In genomic region chr17:30568473-30568872, GRCm38 (mm10) we compare ENCODE assay signal across 28 mouse cellular contexts.
"Had no signal": no experiment of that assay in that cellular context is flagged by ENCODE, and none has a peak within 500 bp of the region (broad histone marks: within the 10 kb centered on the region; RNA-seq: fewer than 3 reads in every experiment).

No protein-coding gene starts in this region.

- H3K4me2 ChIP-seq: embryonic facial prominence, embryonic 12.5 days; embryonic facial prominence, embryonic 13.5 days; embryonic facial prominence, embryonic 15.5 days; forebrain, embryonic 12.5 days; forebrain, embryonic 13.5 days; forebrain, embryonic 15.5 days had no signal

- H3K27ac ChIP-seq: embryonic facial prominence, embryonic 10.5 days; embryonic facial prominence, embryonic 12.5 days; embryonic facial prominence, embryonic 13.5 days; embryonic facial prominence, embryonic 15.5 days; forebrain, embryonic 10.5 days; forebrain, embryonic 12.5 days; forebrain, embryonic 13.5 days; forebrain, embryonic 15.5 days; gastrocnemius, adult 2 months had no signal

- ATAC-seq: forebrain, embryonic 13.5 days; forebrain, embryonic 14.5 days; forebrain, embryonic 15.5 days; forebrain, embryonic 16.5 days; forebrain, postnatal 0 days had no signal

- H3K4me3 ChIP-seq: embryonic facial prominence, embryonic 10.5 days; embryonic facial prominence, embryonic 12.5 days; embryonic facial prominence, embryonic 13.5 days; embryonic facial prominence, embryonic 15.5 days; erythroblast, embryonic 14.5 days; forebrain, embryonic 10.5 days; forebrain, embryonic 12.5 days; forebrain, embryonic 13.5 days; forebrain, embryonic 15.5 days; gastrocnemius, adult 2 months had no signal

- DNase-seq: cerebellum, adult 18-20 months; cerebellum, adult 2 months; cerebellum, adult 8-10 months; cerebellum, adult 9-10 months; cerebellum, adult 9-11 months; cerebellum, postnatal 10 days; cerebellum, postnatal 14 days; cerebellum, postnatal 25 days; cerebellum, postnatal 36 days; embryo, embryonic 11 days; forebrain, postnatal 0 days; gastrocnemius, adult 2 months; gastrocnemius, postnatal 10 days; gastrocnemius, postnatal 14 days; gastrocnemius, postnatal 25 days; gastrocnemius, postnatal 36 days; heart, adult 11 months had no signal

- H3K9me3 ChIP-seq: embryonic facial prominence, embryonic 10.5 days; embryonic facial prominence, embryonic 12.5 days; embryonic facial prominence, embryonic 13.5 days; embryonic facial prominence, embryonic 15.5 days; forebrain, embryonic 10.5 days; forebrain, embryonic 12.5 days; forebrain, embryonic 13.5 days; forebrain, embryonic 15.5 days had no signal

- H3K4me1 ChIP-seq: embryonic facial prominence, embryonic 10.5 days; embryonic facial prominence, embryonic 12.5 days; embryonic facial prominence, embryonic 13.5 days; forebrain, embryonic 10.5 days; forebrain, embryonic 15.5 days had no signal

- H3K9ac ChIP-seq: embryonic facial prominence, embryonic 12.5 days; embryonic facial prominence, embryonic 13.5 days; embryonic facial prominence, embryonic 15.5 days; forebrain, embryonic 12.5 days; forebrain, embryonic 13.5 days; forebrain, embryonic 15.5 days; forebrain, postnatal 0 days had no signal

- H3K36me3 ChIP-seq: embryonic facial prominence, embryonic 10.5 days; embryonic facial prominence, embryonic 12.5 days; embryonic facial prominence, embryonic 13.5 days; embryonic facial prominence, embryonic 15.5 days; forebrain, embryonic 10.5 days; forebrain, embryonic 12.5 days; forebrain, embryonic 15.5 days had no signal

- H3K27me3 ChIP-seq: embryonic facial prominence, embryonic 12.5 days; embryonic facial prominence, embryonic 13.5 days; embryonic facial prominence, embryonic 15.5 days; forebrain, embryonic 12.5 days; forebrain, embryonic 13.5 days; forebrain, embryonic 15.5 days had no signal
